Mouse (Mus musculus): Measurements from ENCODE around the gene Ptgir.

Ptgir gene

DNA sequence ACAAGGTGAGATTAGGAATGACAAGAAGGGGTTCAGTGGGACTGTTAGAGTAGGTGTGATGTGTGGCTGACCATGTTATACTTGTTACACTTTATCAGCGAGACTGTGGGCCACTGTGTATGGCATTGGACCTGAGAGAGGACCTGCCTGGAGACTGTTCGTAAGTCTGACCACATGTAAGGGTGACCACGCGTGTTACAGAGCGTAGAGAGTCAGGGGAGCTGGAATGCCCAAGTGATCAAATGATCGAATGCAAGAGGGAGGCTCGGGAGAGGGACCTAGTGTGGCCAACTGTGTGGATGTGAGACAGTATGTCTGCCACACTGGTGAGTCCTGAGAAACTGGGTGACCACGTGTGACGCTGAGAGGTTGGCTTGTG is 13.9 kb upstream of the Ptgir start:
- DNase-seq = no peak

DNA sequence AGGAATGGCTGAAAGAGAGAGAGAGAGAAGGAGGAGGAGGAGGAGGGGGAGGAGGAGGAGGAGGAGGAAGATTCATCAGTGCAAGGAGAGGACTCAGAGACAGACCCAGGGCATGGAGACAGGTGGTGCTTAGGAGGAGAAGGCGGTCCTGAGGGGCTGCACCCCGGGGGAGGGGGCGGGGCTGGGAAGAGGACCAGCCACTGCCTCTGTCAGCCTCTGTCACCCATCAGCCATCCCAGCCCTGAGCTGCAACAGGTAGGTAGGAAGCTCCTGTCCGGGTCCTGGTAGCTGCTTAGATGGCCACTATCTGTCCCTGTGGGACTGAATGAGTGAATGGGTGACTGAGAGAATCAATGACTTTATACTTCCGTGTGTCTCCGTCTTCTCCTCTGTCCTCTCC is 12.7 kb upstream of the Ptgir start:
- no peak for DNase-seq

DNA sequence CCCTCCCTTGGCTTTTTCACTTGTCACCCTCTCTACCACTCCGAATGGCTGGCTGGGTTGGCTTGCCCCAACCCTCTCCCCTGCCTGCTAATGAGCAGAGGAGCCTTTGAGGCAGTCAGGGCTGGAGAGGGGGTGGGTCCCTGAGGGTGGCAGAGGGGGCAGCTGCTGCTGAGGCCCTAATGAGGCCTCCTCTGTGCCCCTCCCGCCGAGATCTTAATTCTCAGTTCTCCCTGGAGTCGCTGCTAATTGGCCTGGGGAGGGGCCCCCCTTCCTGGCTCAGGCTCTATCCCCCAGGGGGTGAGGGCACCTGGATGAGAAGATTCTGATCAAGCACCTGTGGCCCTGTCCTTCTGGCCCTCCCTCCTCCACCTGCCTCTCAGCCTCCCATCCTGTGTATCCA is 12.0 kb upstream of the Ptgir start:
- DNase-seq = no peak

- DNase-seq = peak; percentile 89
Measured at GRCm38 (mm10) chr7:16895000-16895399, 11.3 kb upstream of the Ptgir start.

DNA sequence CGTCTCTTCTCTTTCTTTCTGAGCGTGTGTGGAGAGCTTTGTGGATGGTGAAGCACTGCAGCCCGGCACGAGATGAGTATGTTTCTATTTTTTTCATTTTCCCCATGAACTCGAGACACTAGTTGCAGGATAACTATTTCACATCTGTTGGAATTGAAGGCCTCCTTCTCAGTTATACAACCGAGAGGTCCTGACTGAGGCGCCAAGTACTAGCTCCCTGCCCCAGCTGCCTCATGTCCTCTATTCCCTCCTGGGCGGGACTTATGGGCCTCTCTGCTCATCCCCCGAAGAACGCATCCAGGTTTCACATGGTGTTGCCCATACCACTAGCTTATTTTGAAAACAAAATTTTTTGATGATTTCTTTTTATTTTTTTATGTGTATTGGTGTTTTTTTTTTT is 10.8 kb upstream of the Ptgir start:
- no peak for DNase-seq

DNA sequence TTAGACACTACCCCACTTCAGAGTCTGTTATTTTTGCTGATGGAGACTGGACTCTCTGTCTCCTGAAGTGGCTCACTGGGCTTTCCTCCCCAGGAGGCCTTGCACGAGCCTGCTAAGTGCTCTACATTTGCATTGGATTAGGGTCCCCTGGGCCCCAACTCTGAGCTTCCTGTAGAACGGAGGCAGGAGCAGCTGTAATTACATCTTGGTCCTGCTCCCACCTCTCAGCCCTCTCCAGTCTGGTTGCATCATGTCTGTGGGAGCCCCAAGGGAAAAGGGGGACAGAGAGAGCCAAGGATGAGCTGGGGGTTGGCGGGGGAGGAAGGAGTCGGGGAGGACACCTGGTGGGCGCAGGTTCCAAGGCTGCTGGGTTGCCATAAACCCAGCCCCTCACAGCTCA is 5.8 kb upstream of the Ptgir start:
- DNase-seq = no peak

DNA sequence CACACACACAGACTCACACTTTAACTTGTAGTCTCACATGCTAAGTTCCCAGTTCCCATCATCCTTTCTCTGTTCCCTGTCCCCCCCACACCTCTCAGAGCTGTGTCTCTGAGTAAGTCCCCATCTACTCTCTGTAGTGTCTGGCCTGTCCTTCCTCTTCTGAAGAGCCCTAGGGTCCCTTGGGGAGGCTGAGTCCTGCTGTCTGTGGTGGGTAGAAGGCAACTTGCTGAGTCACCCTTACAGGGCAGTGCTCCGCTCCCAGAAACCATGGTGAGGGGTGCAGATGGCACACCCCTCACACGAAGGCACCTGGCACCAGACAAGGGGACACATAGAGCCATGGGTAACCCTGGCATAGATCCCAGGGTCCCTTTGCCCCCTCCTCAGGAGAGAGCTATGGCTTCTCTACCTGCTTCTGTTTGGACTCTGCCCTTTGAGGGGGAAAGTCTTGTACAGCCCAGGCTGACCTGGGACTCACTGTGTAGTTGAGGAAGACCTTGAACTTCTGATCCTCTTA is 2.8 kb upstream of the Ptgir start:
- no peak for DNase-seq

GRCm38 (mm10) chr7:16904120-16904675 is 2.1 kb upstream of the Ptgir start:
- no peak for DNase-seq

GRCm38 (mm10) chr7:16905491-16906021 is 734 bp upstream of the Ptgir start:
- no peak for DNase-seq

DNA sequence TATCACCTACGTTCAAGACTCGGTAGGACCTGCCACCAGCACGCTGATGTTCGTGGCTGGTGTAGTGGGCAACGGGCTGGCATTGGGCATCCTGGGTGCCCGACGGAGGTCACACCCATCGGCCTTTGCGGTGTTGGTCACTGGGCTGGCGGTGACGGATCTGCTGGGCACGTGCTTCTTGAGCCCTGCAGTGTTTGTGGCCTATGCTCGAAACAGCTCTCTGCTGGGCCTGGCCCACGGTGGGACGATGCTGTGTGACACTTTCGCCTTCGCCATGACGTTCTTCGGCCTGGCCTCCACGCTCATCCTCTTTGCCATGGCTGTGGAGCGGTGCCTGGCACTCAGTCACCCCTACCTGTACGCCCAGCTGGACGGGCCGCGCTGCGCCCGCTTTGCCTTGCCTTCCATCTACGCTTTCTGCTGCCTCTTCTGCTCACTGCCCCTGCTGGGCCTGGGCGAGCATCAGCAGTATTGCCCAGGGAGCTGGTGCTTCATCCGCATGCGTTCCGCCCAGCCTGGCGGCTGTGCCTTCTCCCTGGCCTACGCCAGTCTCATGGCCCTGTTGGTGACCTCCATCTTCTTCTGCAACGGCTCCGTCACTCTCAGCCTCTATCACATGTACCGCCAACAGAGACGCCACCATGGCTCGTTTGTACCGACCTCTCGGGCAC is 734 bp downstream of the Ptgir start:
- no peak for DNase-seq

DNA sequence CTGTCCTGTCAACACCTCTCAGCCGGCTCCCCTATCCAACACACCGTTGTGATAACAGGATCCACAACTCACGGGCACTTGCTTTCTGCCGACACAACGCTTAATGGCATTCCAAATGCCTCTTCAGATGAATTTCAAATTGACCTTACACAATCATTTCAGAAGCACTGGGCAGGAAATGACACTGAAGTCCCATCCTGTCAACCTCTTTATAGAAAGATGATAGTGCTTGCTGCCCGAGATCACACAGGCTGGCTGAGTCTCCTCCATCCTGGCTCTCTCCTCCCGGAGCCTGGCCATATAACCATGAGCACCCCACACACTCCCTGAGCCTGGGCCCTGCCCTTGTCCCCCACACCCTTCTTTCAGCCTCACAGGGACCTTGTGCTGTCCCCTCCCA is 1.6 kb downstream of the Ptgir start:
- no peak for DNase-seq

DNA sequence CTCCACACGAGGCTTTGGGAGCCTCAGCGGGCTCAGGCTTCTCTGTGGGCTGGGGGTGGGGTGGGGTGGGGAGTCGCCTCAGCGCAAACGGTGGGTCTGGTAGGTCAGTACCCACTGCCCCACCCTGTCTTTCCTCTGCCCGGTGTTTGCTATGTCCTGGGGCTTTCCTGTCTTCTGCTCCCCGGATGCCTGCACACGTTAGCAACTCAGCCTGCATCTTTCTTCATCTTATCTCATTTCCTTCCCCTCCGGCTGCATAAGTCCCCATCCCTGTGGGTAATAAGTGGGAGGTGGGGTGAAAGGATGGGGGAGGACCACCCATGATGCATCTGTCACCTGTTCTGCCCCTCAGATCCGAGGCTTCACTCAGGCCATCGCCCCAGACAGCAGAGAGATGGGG is 2.1 kb downstream of the Ptgir start:
- DNase-seq = no peak

DNA sequence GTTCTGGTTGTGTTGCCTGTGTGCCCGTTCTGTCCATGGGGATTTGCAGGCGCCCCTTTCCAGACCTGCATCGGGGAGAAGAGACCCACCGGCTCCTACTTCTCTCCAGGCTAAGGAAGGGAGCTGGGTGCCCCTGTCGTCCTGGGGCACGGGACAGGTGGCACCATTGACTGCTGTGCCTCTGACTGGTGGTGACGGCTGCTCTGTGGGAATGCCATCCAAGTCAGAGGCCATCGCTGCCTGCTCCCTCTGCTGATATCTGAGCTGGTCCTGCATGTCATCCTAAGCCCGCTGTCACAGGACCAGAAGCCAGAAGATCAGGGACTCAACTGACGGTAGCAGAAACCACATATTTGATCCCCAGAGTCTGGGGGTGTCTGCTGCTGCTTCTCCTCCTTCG is 2.6 kb downstream of the Ptgir start:
- DNase-seq = no peak

GRCm38 (mm10) chr7:16909909-16910308 is 3.6 kb downstream of the Ptgir start:
- no peak for DNase-seq

- no peak for DNase-seq
Measured at GRCm38 (mm10) chr7:16911904-16912303, 5.6 kb downstream of the Ptgir start.

GRCm38 (mm10) chr7:16912360-16912759 is 6.1 kb downstream of the Ptgir start:
- no peak for DNase-seq

- peak; percentile 83 for DNase-seq
Measured at GRCm38 (mm10) chr7:16913806-16914452, 7.6 kb downstream of the Ptgir start.

DNA sequence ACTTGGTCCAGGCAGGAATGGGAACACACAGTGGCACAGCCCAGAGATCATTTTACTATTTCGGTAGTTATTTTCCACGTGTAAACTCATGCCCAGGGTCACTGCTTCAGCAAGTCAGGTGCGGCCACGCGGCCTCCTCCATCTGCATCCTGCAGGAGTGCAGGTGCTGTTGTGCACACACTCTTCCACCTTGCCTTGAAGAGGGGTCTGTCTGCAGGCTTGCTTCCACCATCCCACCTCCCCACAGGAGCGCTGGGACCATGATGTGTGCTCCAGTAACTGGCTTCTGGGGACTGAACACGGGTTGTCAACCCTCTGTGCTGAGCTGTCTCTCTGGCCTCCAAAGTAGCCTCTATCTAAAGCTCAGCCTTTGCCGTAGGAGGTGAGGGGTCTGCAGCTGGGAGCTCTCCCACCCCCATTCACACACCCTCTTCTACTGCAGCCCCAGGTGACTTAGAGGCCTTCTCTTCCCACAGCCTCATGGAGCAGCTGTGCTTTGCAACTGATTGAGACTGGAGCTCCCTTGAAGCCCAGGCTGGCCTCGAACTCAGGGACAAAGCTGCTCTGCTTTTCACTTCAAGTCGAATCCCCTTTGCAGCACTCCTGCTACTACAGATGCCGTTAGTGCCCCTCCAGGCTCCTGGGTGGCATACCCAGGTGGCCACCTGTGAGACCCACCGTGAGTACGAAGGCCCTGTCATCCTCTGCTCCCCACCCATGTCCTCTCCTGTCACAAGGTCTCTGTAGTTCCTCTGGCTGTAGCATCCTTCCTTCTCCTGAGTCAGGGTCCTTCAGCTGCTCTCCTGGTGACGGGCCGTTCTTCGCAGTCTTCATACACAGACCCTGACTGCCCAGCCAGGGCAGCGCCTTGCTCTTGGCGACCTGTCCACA is 8.4 kb downstream of the Ptgir start:
- peak; percentile 44 for DNase-seq

GRCm38 (mm10) chr7:16915461-16916340 is 9.4 kb downstream of the Ptgir start:
- DNase-seq = peak; percentile 66

GRCm38 (mm10) chr7:16916342-16917265 is 10.3 kb downstream of the Ptgir start:
- peak; percentile 66 for DNase-seq

- DNase-seq = peak; percentile 47
Measured at GRCm38 (mm10) chr7:16917447-16917846, 11.2 kb downstream of the Ptgir start.
